Mouse (Mus musculus) erythroblast, embryonic 14.5 days (primary cell): ENCODE results near the gene Ninj1. TPM values are rescaled to one million over a fixed set of nuclear protein-coding genes. Genes with fewer than 3 reads are reported as not detected.

Source experiments
- H3K27me3 ChIP-seq: 2 replicates; pipeline ENCODE4 v1.6.1; 2012; ENCODE audit warnings: inconsistent platforms; ENCODE audit not compliant: control insufficient read depth
- H3K36me3 ChIP-seq: 2 replicates; pipeline ENCODE4 v1.6.1; 2012; ENCODE audit warnings: mild to moderate bottlenecking, inconsistent platforms; ENCODE audit not compliant: control insufficient read depth
- H3K4me1 ChIP-seq: 2 replicates; pipeline ENCODE4 v1.6.1; 2012; ENCODE audit warnings: inconsistent platforms; ENCODE audit not compliant: control insufficient read depth
- H3K4me3 ChIP-seq: replicated peaks from 2 replicates; pipeline ENCODE3; 2012; ENCODE audit warnings: moderate library complexity, mild to moderate bottlenecking, inconsistent platforms
- H3K9me3 ChIP-seq: 2 replicates; pipeline ENCODE4 v1.6.1; 2012; ENCODE audit warnings: low read length, inconsistent platforms, mixed read lengths; ENCODE audit not compliant: control insufficient read depth
- GATA1 ChIP-seq: IDR thresholded peaks from 2 replicates; pipeline ENCODE4 v1.6.1; 2012; ENCODE audit warnings: low read length, inconsistent platforms, mixed read lengths
- TAL1 ChIP-seq: IDR thresholded peaks from 3 replicates; pipeline ENCODE4 v1.6.1; 2012; ENCODE audit warnings: low read length, inconsistent platforms, mixed read lengths
- polyA plus RNA-seq: library from polyadenylated mRNA; stranded (reverse); fragments of >175 nt; gene quantifications from 2 replicates; pipeline ENCODE4 v1.2.3, GENCODE M21; 2012

Gene Ninj1
- polyA plus RNA-seq, 1 experiment: 1.9 TPM

- Histone ChIP-seq H3K4me3 (no peak overlapping the region), H3K36me3 (peaks cover 5% of the 10 kb centered on the region), H3K9me3 (no peaks in the 10 kb centered on the region), H3K27me3 (no peaks in the 10 kb centered on the region), H3K4me1 (peaks cover 3% of the 10 kb centered on the region)
- TF ChIP-seq GATA1 (no peak), TAL1 (no peak)
Measured at GRCm38 (mm10) chr13:49200688-49201087, 13.4 kb downstream of the Ninj1 start.

GRCm38 (mm10) chr13:49202556-49202955, 15.3 kb downstream of the Ninj1 start:
- Histone ChIP-seq H3K36me3 (no peaks in the 10 kb centered on the region; the same call in 1 of the 2 replicates), H3K9me3 (no peaks in the 10 kb centered on the region), H3K27me3 (no peaks in the 10 kb centered on the region), H3K4me3 (no peak overlapping the region), H3K4me1 (peaks cover 3% of the 10 kb centered on the region)
- TF ChIP-seq TAL1 (no peak), GATA1 (no peak)

GRCm38 (mm10) chr13:49205381-49205998, 18.2 kb downstream of the Ninj1 start:
- Histone ChIP-seq H3K27me3 (no peaks in the 10 kb centered on the region), H3K4me3 (no peak overlapping the region), H3K36me3 (no peaks in the 10 kb centered on the region; the same call in 1 of the 2 replicates), H3K9me3 (no peaks in the 10 kb centered on the region), H3K4me1 (peaks cover 3% of the 10 kb centered on the region)
- no peak for TF ChIP-seq TAL1
- 0 out of 2 replicates have a peak, but pooled peaks have one; percentile 13 for TF ChIP-seq GATA1

GRCm38 (mm10) chr13:49206341-49206740, 19.1 kb downstream of the Ninj1 start:
- no peak for TF ChIP-seq TAL1
- no peak for TF ChIP-seq GATA1

GRCm38 (mm10) chr13:49209306-49209705, 22.0 kb downstream of the Ninj1 start:
- Histone ChIP-seq H3K9me3 (no peaks in the 10 kb centered on the region), H3K27me3 (peaks cover 2% of the 10 kb centered on the region), H3K4me3 (no peak overlapping the region), H3K4me1 (no peaks in the 10 kb centered on the region; the same call in 1 of the 2 replicates), H3K36me3 (no peaks in the 10 kb centered on the region; the same call in 1 of the 2 replicates)
- no peak for TF ChIP-seq GATA1
- no peak for TF ChIP-seq TAL1

More at GRCm38 (mm10) chr13:49206341-49206740, 19.1 kb downstream of the Ninj1 start:
- no peak overlapping the region for H3K4me3 ChIP-seq
- H3K4me1 ChIP-seq: peaks cover 3% of the 10 kb centered on the region
- H3K36me3 ChIP-seq: no peaks in the 10 kb centered on the region; the same call in 1 of the 2 replicates
- no peaks in the 10 kb centered on the region for H3K27me3 ChIP-seq
- no peaks in the 10 kb centered on the region for H3K9me3 ChIP-seq

- TF ChIP-seq TAL1 (no peak), GATA1 (no peak)
- Histone ChIP-seq H3K4me3 (no peak overlapping the region), H3K4me1 (peaks cover 20% of the 10 kb centered on the region), H3K27me3 (peaks cover 23% of the 10 kb centered on the region), H3K9me3 (no peaks in the 10 kb centered on the region), H3K36me3 (no peaks in the 10 kb centered on the region)
Measured at GRCm38 (mm10) chr13:49212711-49213500, 25.6 kb downstream of the Ninj1 start.

GRCm38 (mm10) chr13:49213531-49213932, 26.2 kb downstream of the Ninj1 start:
- Histone ChIP-seq H3K27me3 (peaks cover 23% of the 10 kb centered on the region), H3K4me1 (peaks cover 20% of the 10 kb centered on the region), H3K9me3 (no peaks in the 10 kb centered on the region), H3K4me3 (no peak overlapping the region), H3K36me3 (no peaks in the 10 kb centered on the region)
- TF ChIP-seq TAL1 (no peak), GATA1 (no peak)

- H3K27me3 ChIP-seq: peaks cover 23% of the 10 kb centered on the region
- no peaks in the 10 kb centered on the region for H3K9me3 ChIP-seq
- no peaks in the 10 kb centered on the region for H3K36me3 ChIP-seq
- no peak for TF ChIP-seq GATA1
- no peak for TF ChIP-seq TAL1
- no peak overlapping the region for H3K4me3 ChIP-seq
- peaks cover 20% of the 10 kb centered on the region for H3K4me1 ChIP-seq
Measured at GRCm38 (mm10) chr13:49214454-49214853, 27.2 kb downstream of the Ninj1 start.

GRCm38 (mm10) chr13:49215128-49215503, 27.8 kb downstream of the Ninj1 start:
- H3K4me1 ChIP-seq: peaks cover 20% of the 10 kb centered on the region
- H3K9me3 ChIP-seq: no peaks in the 10 kb centered on the region
- no peaks in the 10 kb centered on the region for H3K36me3 ChIP-seq
- peak overlapping the region; percentile 68 for H3K4me3 ChIP-seq
- TF ChIP-seq GATA1 (no peak), TAL1 (no peak)
- H3K27me3 ChIP-seq: peaks cover 23% of the 10 kb centered on the region
